Mouse (Mus musculus): ENCODE data around the gene Cfap298. TPM values are rescaled to one million over a fixed set of nuclear protein-coding genes. Genes with fewer than 3 reads are reported as not detected.
A peak's percentile ranks its signal among the peaks of the same experiment; 100 is the strongest.

Gene Cfap298
- 45.5 and 57.1 TPM in 2 replicates for polyA plus RNA-seq (2016; fragmentation: Nextera tagmentation; extraction: Ambion mirVana)

GRCm38 (mm10) chr16:90934687-90935328 is at the start of gene Cfap298:
TSS of gene Cfap298 (minus strand) at chr16:90935114.
- peaks cover 12% of the 10 kb centered on the region for H3K4me1 ChIP-seq
- H3K36me3 ChIP-seq = peaks cover 3% of the 10 kb centered on the region; the same call in 1 of the 2 replicates
- H3K9me3 ChIP-seq (replicated peaks) = no peaks in the 10 kb centered on the region
- under 1% methylated on average over 56 of the region's 56 CpGs for WGBS
- no peaks in the 10 kb centered on the region for H3K27me3 ChIP-seq (ENCODE audit: low read depth, poor library complexity, severe bottlenecking)
- peak within 1 kb of the TSS; percentile 82 for H3K27ac ChIP-seq
- peak within 1 kb of the TSS; percentile 75 for H3K4me3 ChIP-seq
- DNase-seq (ENCODE audit: low spot score) = peak; percentile 100

GRCm38 (mm10) chr16:90971004-90971403 is 36.1 kb upstream of the Cfap298 start:
- no peaks in the 10 kb centered on the region for H3K9me3 ChIP-seq (replicated peaks)
- no peak overlapping the region for H3K4me3 ChIP-seq
- WGBS = 89% methylated on average over 6 of the region's 6 CpGs
- DNase-seq (ENCODE audit: low spot score) = no peak
- H3K36me3 ChIP-seq = 0 out of 2 replicates have a peak, but pooled peaks cover 3% of the 10 kb centered on the region
- H3K27me3 ChIP-seq (ENCODE audit: low read depth, poor library complexity, severe bottlenecking) = no peaks in the 10 kb centered on the region
- H3K27ac ChIP-seq = no peak overlapping the region
- no peaks in the 10 kb centered on the region for H3K4me1 ChIP-seq

- H3K4me1 ChIP-seq = no peaks in the 10 kb centered on the region
- 86% methylated on average over 4 of the region's 4 CpGs for WGBS
- H3K27ac ChIP-seq = no peak overlapping the region
- peaks cover 11% of the 10 kb centered on the region; the same call in 1 of the 2 replicates for H3K36me3 ChIP-seq
- H3K4me3 ChIP-seq = no peak overlapping the region
- H3K9me3 ChIP-seq (replicated peaks) = no peaks in the 10 kb centered on the region
- DNase-seq (ENCODE audit: low spot score) = no peak
- no peaks in the 10 kb centered on the region for H3K27me3 ChIP-seq (ENCODE audit: low read depth, poor library complexity, severe bottlenecking)
Observed at GRCm38 (mm10) chr16:90966241-90966640, 31.3 kb upstream of the Cfap298 start.

GRCm38 (mm10) chr16:90964302-90964701 is 29.4 kb upstream of the Cfap298 start:
- no peak overlapping the region for H3K4me3 ChIP-seq
- WGBS = 93% methylated on average over 10 of the region's 10 CpGs
- H3K27ac ChIP-seq = no peak overlapping the region
- no peaks in the 10 kb centered on the region for H3K4me1 ChIP-seq
- H3K27me3 ChIP-seq (ENCODE audit: low read depth, poor library complexity, severe bottlenecking) = no peaks in the 10 kb centered on the region
- H3K36me3 ChIP-seq = peaks cover 11% of the 10 kb centered on the region; the same call in 1 of the 2 replicates
- DNase-seq (ENCODE audit: low spot score) = no peak
- no peaks in the 10 kb centered on the region for H3K9me3 ChIP-seq (replicated peaks)

GRCm38 (mm10) chr16:90963866-90964265 is 29.0 kb upstream of the Cfap298 start:
- Histone ChIP-seq H3K4me1 (no peaks in the 10 kb centered on the region), H3K9me3 (replicated peaks) (no peaks in the 10 kb centered on the region), H3K27ac (no peak overlapping the region), H3K36me3 (peaks cover 11% of the 10 kb centered on the region; the same call in 1 of the 2 replicates), H3K4me3 (no peak overlapping the region), H3K27me3 (ENCODE audit: low read depth, poor library complexity, severe bottlenecking) (no peaks in the 10 kb centered on the region)
- no peak for DNase-seq (ENCODE audit: low spot score)
- WGBS = 91% methylated on average over 10 of the region's 10 CpGs

GRCm38 (mm10) chr16:90963231-90963630 is 28.3 kb upstream of the Cfap298 start:
- no peak for DNase-seq (ENCODE audit: low spot score)
- H3K36me3 ChIP-seq = peaks cover 11% of the 10 kb centered on the region; the same call in 1 of the 2 replicates
- H3K4me3 ChIP-seq = no peak overlapping the region
- H3K4me1 ChIP-seq = no peaks in the 10 kb centered on the region
- H3K9me3 ChIP-seq (replicated peaks) = no peaks in the 10 kb centered on the region
- 96% methylated on average over 4 of the region's 4 CpGs for WGBS
- no peaks in the 10 kb centered on the region for H3K27me3 ChIP-seq (ENCODE audit: low read depth, poor library complexity, severe bottlenecking)
- no peak overlapping the region for H3K27ac ChIP-seq

- no peaks in the 10 kb centered on the region for H3K4me1 ChIP-seq
- no peak overlapping the region for H3K27ac ChIP-seq
- 0 out of 2 replicates have a peak, but pooled peaks cover 3% of the 10 kb centered on the region for H3K36me3 ChIP-seq
- DNase-seq (ENCODE audit: low spot score) = no peak
- H3K4me3 ChIP-seq = no peak overlapping the region
- 81% methylated on average over 5 of the region's 5 CpGs for WGBS
- H3K27me3 ChIP-seq (ENCODE audit: low read depth, poor library complexity, severe bottlenecking) = no peaks in the 10 kb centered on the region
- H3K9me3 ChIP-seq (replicated peaks) = no peaks in the 10 kb centered on the region
Observed at GRCm38 (mm10) chr16:90958301-90959085, 23.6 kb upstream of the Cfap298 start.

GRCm38 (mm10) chr16:90955494-90955893 is 20.6 kb upstream of the Cfap298 start:
- WGBS = 90% methylated on average over 6 of the region's 6 CpGs
- H3K27me3 ChIP-seq (ENCODE audit: low read depth, poor library complexity, severe bottlenecking) = no peaks in the 10 kb centered on the region
- H3K4me1 ChIP-seq = no peaks in the 10 kb centered on the region
- no peak overlapping the region for H3K27ac ChIP-seq
- H3K4me3 ChIP-seq = no peak overlapping the region
- no peaks in the 10 kb centered on the region for H3K9me3 ChIP-seq (replicated peaks)
- no peak for DNase-seq (ENCODE audit: low spot score)
- no peaks in the 10 kb centered on the region for H3K36me3 ChIP-seq

GRCm38 (mm10) chr16:90953770-90954169 is 18.9 kb upstream of the Cfap298 start:
- Histone ChIP-seq H3K4me3 (no peak overlapping the region), H3K27me3 (ENCODE audit: low read depth, poor library complexity, severe bottlenecking) (no peaks in the 10 kb centered on the region), H3K9me3 (replicated peaks) (no peaks in the 10 kb centered on the region), H3K27ac (no peak overlapping the region), H3K4me1 (no peaks in the 10 kb centered on the region), H3K36me3 (no peaks in the 10 kb centered on the region)
- DNase-seq (ENCODE audit: low spot score) = no peak
- 92% methylated on average over 6 of the region's 6 CpGs for WGBS

GRCm38 (mm10) chr16:90953147-90953546 is 18.2 kb upstream of the Cfap298 start:
- DNase-seq (ENCODE audit: low spot score) = no peak
- no peaks in the 10 kb centered on the region for H3K27me3 ChIP-seq (ENCODE audit: low read depth, poor library complexity, severe bottlenecking)
- H3K36me3 ChIP-seq = no peaks in the 10 kb centered on the region
- H3K4me3 ChIP-seq = no peak overlapping the region
- H3K9me3 ChIP-seq (replicated peaks) = no peaks in the 10 kb centered on the region
- H3K4me1 ChIP-seq = no peaks in the 10 kb centered on the region
- 87% methylated on average over 9 of the region's 9 CpGs for WGBS
- H3K27ac ChIP-seq = no peak overlapping the region

GRCm38 (mm10) chr16:90950354-90950963 is 15.5 kb upstream of the Cfap298 start:
- Histone ChIP-seq H3K4me3 (no peak overlapping the region), H3K4me1 (no peaks in the 10 kb centered on the region), H3K36me3 (no peaks in the 10 kb centered on the region), H3K9me3 (replicated peaks) (no peaks in the 10 kb centered on the region), H3K27ac (no peak overlapping the region), H3K27me3 (ENCODE audit: low read depth, poor library complexity, severe bottlenecking) (no peaks in the 10 kb centered on the region)
- DNase-seq (ENCODE audit: low spot score) = no peak
- WGBS = 56% methylated on average over 17 of the region's 17 CpGs

- DNase-seq (ENCODE audit: low spot score) = no peak
- Histone ChIP-seq H3K27me3 (ENCODE audit: low read depth, poor library complexity, severe bottlenecking) (no peaks in the 10 kb centered on the region), H3K4me3 (no peak overlapping the region), H3K4me1 (no peaks in the 10 kb centered on the region), H3K27ac (no peak overlapping the region), H3K36me3 (peaks cover 8% of the 10 kb centered on the region; the same call in 1 of the 2 replicates), H3K9me3 (replicated peaks) (no peaks in the 10 kb centered on the region)
- 88% methylated on average over 8 of the region's 8 CpGs for WGBS
Observed at GRCm38 (mm10) chr16:90946977-90947376, 12.1 kb upstream of the Cfap298 start.

GRCm38 (mm10) chr16:90941246-90941645 is 6.3 kb upstream of the Cfap298 start:
- no peak for DNase-seq (ENCODE audit: low spot score)
- Histone ChIP-seq H3K36me3 (peaks cover 13% of the 10 kb centered on the region), H3K4me3 (no peak overlapping the region), H3K9me3 (replicated peaks) (no peaks in the 10 kb centered on the region), H3K4me1 (no peaks in the 10 kb centered on the region), H3K27me3 (ENCODE audit: low read depth, poor library complexity, severe bottlenecking) (no peaks in the 10 kb centered on the region), H3K27ac (no peak overlapping the region)
- 94% methylated on average over 7 of the region's 7 CpGs for WGBS
